Mouse (Mus musculus) frontal cortex, postnatal 10 days (tissue): ENCODE measurements around the gene Trpc5.

Experiments used
- DNase-seq, 2 experiments: peaks; one replicate each; pipeline ENCODE4 v3.0.0; 2022; ENCODE audit warnings: low spot score in 2 of 2, mixed read lengths in 1 of 2

Trpc5 gene

DNA sequence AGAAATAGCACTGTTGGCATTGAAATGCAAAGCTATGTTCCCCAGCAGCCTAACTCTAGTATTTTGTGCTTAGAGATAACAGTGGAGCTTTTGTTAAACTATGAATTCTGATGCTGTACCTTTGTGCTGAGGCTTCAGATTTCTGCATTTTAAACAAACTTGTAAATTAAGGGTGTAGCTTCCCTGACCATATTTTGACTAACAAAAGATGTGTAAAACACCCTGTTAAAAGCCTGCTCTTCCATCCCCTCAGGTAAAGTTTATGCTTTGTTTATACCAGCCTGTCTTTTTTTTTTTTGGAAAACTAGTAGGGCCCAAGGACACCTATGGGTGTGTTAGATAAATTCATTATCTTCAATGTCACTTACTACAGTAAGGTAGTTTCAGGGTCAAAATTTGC lies 350.0 kb downstream of the Trpc5 start:
- DNase-seq: no peak

DNA sequence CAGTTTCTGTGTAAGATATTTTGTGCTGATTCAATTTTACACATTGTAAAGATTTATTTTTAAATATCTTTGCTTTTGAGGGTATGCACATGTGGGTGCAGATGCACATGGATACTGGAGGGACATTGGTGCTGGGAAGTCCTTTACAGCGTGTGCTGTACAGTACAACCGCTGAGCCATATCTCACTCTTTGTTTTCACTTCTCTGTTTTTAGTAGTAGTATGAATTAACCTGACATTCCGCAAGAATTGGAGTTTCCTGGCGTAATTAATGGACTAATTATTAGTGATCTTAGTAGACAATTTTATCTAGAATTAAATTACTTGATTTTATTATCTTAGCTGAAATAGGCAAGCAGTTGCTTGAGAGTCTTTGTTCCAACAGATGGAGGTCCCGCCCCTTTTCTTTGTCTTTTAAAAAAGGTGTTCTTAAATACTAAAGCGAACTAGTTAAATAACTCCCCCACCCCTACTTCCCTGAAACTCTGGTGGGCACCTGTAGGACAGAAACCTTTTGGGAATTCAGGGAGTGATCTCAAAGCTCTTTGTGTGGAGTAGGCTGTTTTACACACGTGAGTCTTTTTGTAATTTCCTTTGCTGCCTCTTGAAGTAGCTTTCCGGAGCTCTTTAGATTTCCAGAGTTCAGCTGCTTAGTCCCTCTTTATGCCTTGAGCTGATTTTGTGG lies 352.5 kb downstream of the Trpc5 start:
- DNase-seq: no peak
